Mouse (Mus musculus) heart, postnatal 0 days (tissue): ENCODE results near the gene Galnt10.

Experiments used
- CTCF ChIP-seq: IDR thresholded peaks from 2 replicates; pipeline ENCODE4 v1.5.1; 2016; ENCODE audit warnings: antibody characterized with exemption, control low read depth, low read depth
- EP300 ChIP-seq: IDR thresholded peaks from 2 replicates; pipeline ENCODE4 v1.6.1; 2016; ENCODE audit warnings: antibody characterized with exemption, low read depth

- no peak for TF ChIP-seq CTCF
- TF ChIP-seq EP300: no peak
Observed at GRCm38 (mm10) chr11:57829871-57830775, 184.9 kb downstream of the Galnt10 start.
